Mouse (Mus musculus): ENCODE measurements around the gene Gm1123. TPM values are rescaled to one million over a fixed set of nuclear protein-coding genes. Genes with fewer than 3 reads are reported as not detected.

The Gm1123 gene
- total RNA-seq, 2 experiments from 2014 or later, result not detected

- intact Hi-C loops (cut with DNase I), result loop anchor here (10.0 kb wide), 1 partner anchor 316 kb away; no protein-coding TSS in a partner anchor
- no peak for DNase-seq
Measured at GRCm38 (mm10) chr9:98960348-98960747, 75.2 kb downstream of the Gm1123 start.

- no peak for DNase-seq
- intact Hi-C loops (cut with DNase I), result loop anchor here (10.0 kb wide), 1 partner anchor 315 kb away; no protein-coding TSS in a partner anchor
Measured at GRCm38 (mm10) chr9:98959851-98960250, 75.7 kb downstream of the Gm1123 start.

GRCm38 (mm10) chr9:98958628-98959027 lies 76.9 kb downstream of the Gm1123 start:
- no peak for DNase-seq
- intact Hi-C loops (cut with DNase I), result no loop called here

- DNase-seq, result peak; percentile 26 to 41
- intact Hi-C loops (cut with DNase I), result no loop called here
Measured at GRCm38 (mm10) chr9:98957751-98958351, 77.7 kb downstream of the Gm1123 start.

Other genes with a start within 250 kb of the Gm1123 start
- not detected for gene Prr23a1, start 193.2 kb downstream of the Gm1123 start, total RNA-seq (2021)
- not detected for gene Prr23a2, start 179.2 kb downstream of the Gm1123 start, total RNA-seq (2021)
- gene Prr23a3, start 170.9 kb downstream of the Gm1123 start, total RNA-seq (2021), result not detected
- gene 7420426K07Rik, start 132.6 kb downstream of the Gm1123 start, total RNA-seq (2021), result not detected
- not detected for gene Foxl2, start 80.4 kb downstream of the Gm1123 start, total RNA-seq (2021)
- 1 to 10 TPM; 5.1 to 6.7 TPM for gene Faim, start 49.3 kb downstream of the Gm1123 start, total RNA-seq (2021)
- 10 to 100 TPM; 10.8 to 11.6 TPM for gene Pik3cb, start 104.9 kb upstream of the Gm1123 start, total RNA-seq (2021)
- not detected for gene Faiml, start 201.5 kb upstream of the Gm1123 start, total RNA-seq (2021)
- gene Cep70, start 207.7 kb upstream of the Gm1123 start, total RNA-seq (2021), result 1 to 10 TPM; 6.4 to 7.7 TPM

Measured in heart, postnatal 36 days (tissue).